Mouse (Mus musculus) embryonic facial prominence, embryonic 14.5 days (tissue): ENCODE measurements at regions not wholly inside any gene's neighbourhood (a gene's known extent, or its start where the extent isn't known, plus 50 kb on each side); places are given as distances from the start of the nearest gene placed in this dataset.
A peak's percentile ranks its signal among the peaks of the same experiment; 100 is the strongest.

Source experiments
- ATAC-seq: fragments of 200-750 bp; cut with Nextera tagmentation; 2 replicates; pipeline ENCODE4 v1.8.0; 2017; ENCODE audit warnings: low read depth, moderate number of reproducible peaks, moderate TSS enrichment
- DNase-seq: peaks from one replicate; pipeline ENCODE4 v3.0.0-alpha.2; 2015; ENCODE audit warnings: low spot score
- H3K27ac ChIP-seq: fragments of 300-500 bp; sonication (generic); replicated peaks from 2 replicates; pipeline ENCODE4 v1.5.1; 2014; ENCODE audit warnings: low read depth, mild to moderate bottlenecking, low read length, moderate library complexity
- H3K27me3 ChIP-seq: fragments of 300-500 bp; sonication (generic); replicated peaks from 2 replicates; pipeline ENCODE4 v1.6.1; 2014; ENCODE audit warnings: low read length; ENCODE audit not compliant: control insufficient read depth, insufficient read depth
- H3K36me3 ChIP-seq: fragments of 300-500 bp; sonication (generic); 2 replicates; pipeline ENCODE4 v1.6.1; 2014; ENCODE audit warnings: low read length, mixed read lengths; ENCODE audit not compliant: control insufficient read depth, insufficient read depth
- H3K4me1 ChIP-seq: fragments of 300-500 bp; sonication (generic); 2 replicates; pipeline ENCODE4 v1.6.1; 2014; ENCODE audit warnings: antibody characterized with exemption, low read length; ENCODE audit not compliant: control insufficient read depth, insufficient read depth
- H3K4me2 ChIP-seq: fragments of 300-500 bp; sonication (generic); 2 replicates; pipeline ENCODE4 v1.6.1; 2014; ENCODE audit warnings: low read depth, mild to moderate bottlenecking, low read length, moderate library complexity, mixed read lengths
- H3K4me3 ChIP-seq: fragments of 300-500 bp; sonication (generic); 2 replicates; pipeline ENCODE4 v1.5.1; 2014; ENCODE audit warnings: low read depth, mild to moderate bottlenecking, low read length
- H3K9ac ChIP-seq: fragments of 300-500 bp; sonication (generic); 2 replicates; pipeline ENCODE4 v1.6.1; 2014; ENCODE audit warnings: low read depth, mild to moderate bottlenecking, low read length, moderate library complexity, mixed read lengths
- H3K9me3 ChIP-seq: fragments of 300-500 bp; sonication (generic); 2 replicates; pipeline ENCODE4 v1.6.1; 2016; ENCODE audit warnings: low read length; ENCODE audit not compliant: control insufficient read depth
- WGBS: fragments of 180-500 bp; shearing (Covaris S2); extraction: QIAGEN DNeasy Blood & Tissue Kit; methylation state at CpG from one replicate; pipeline ENCODE4 v1.1.7; 2014; 5-methylcytosine and 5-hydroxymethylcytosine counted together

DNA sequence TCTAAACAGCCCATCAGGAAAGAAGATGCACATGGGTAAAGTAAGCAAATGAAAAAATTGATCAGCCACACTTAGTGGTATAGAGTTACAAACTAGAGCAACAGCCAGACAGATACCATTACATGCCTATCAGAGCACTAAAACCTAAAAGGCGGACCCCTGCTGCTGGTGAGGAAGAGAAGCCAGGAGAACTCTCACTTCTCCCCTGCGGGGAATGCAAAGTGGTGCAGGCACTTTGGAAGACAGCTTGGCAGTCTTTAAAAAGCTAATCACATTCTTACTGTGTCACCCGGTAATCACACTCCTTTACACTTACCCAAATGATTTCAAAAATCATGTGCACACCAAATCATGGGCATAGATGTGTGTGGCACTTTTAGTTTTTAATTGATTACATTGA is 204.8 kb upstream of the B3gat1 start:
- DNase-seq, result peak; percentile 19
- Histone ChIP-seq H3K4me2 (no peak overlapping the region), H3K9ac (no peak overlapping the region), H3K4me3 (no peak overlapping the region), H3K4me1 (peaks cover 8% of the 10 kb centered on the region; the same call in 1 of the 2 replicates), H3K27ac (no peak overlapping the region), H3K9me3 (no peaks in the 10 kb centered on the region), H3K27me3 (no peaks in the 10 kb centered on the region), H3K36me3 (no peaks in the 10 kb centered on the region)
- no peak for ATAC-seq
- WGBS, result 2% methylated on average over 3 of the region's 3 CpGs

DNA sequence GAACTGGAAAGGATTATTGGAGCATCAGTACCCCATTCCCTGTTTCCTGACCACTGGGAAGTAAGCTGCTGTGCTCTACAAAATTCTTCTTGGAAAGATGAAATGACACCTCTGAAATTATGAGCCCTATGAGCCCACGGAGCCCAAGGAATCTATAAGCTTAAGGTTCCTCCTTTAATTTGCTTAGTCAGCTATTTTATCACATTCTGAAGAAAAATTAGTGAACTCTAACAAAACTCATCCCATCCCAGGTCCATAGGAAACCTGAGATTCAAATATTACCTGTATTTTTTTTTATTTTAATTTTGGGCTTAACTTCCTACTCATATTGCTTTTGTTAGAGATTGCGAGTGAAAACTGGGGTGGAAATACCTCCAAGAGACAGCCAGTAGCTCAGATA is 194.5 kb upstream of the B3gat1 start:
- no peaks in the 10 kb centered on the region for H3K9me3 ChIP-seq
- no peaks in the 10 kb centered on the region for H3K4me1 ChIP-seq
- no peaks in the 10 kb centered on the region for H3K27me3 ChIP-seq
- DNase-seq, result no peak
- H3K9ac ChIP-seq, result no peak overlapping the region
- 81% methylated on average over 2 of the region's 2 CpGs for WGBS
- H3K4me2 ChIP-seq, result no peak overlapping the region
- no peak for ATAC-seq
- no peak overlapping the region for H3K27ac ChIP-seq
- no peaks in the 10 kb centered on the region for H3K36me3 ChIP-seq
- no peak overlapping the region for H3K4me3 ChIP-seq

DNA sequence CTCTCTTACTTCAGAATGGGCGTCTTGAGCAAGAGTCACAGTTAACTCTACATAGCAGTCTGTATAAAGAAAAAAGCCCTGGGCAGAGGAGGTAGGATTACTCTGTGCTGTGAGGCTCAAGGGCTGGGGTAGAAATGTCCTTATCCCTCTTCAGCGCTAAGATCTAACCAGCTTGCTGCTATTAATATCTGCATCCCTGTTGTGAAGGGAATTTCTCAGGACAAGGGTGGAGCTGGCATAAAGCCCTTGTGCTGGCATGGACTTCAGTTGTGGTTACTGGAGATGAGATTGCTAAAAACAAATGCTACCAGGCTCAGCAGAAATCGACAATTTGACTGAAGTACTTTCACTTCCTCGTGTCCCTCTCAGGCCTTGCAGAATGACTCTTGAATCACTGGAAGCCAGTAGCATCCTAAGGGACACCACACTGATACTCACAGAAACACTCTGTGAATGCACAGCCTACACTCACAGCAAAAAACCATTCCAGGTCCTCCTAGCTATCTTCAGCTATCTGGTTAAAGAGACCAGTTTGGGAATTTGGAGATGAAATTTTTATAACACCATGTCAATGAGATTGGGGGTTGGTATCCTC is 185.1 kb upstream of the B3gat1 start:
- WGBS, result 65% methylated on average over 4 of the region's 4 CpGs
- Histone ChIP-seq H3K27me3 (no peaks in the 10 kb centered on the region), H3K4me3 (no peak overlapping the region), H3K9me3 (no peaks in the 10 kb centered on the region), H3K4me2 (no peak overlapping the region), H3K36me3 (no peaks in the 10 kb centered on the region), H3K9ac (no peak overlapping the region), H3K27ac (no peak overlapping the region), H3K4me1 (no peaks in the 10 kb centered on the region)
- ATAC-seq (no peak), DNase-seq (no peak)

DNA sequence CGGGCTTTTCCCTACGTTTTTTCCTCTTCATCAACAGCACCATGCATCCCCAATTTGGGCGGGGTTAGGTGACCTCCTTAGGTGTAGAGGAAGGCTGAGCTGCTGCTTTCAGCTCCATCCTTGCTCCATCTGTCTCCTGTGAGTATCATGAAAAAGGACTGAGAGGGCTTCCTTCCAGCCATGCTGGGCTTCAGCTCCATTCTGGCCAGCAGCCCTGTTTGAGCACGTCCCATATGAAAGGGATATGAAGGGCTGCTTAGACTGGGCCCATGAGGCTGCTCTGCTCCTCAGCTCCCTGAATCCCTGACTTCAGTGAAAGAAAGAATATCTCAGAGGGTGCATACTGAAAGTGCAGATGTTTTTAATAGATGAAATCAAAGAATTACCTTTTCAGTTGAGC is 184.4 kb upstream of the B3gat1 start:
- DNase-seq (no peak), ATAC-seq (no peak)
- WGBS, result 74% methylated on average over 4 of the region's 4 CpGs
- Histone ChIP-seq H3K4me2 (no peak overlapping the region), H3K4me3 (no peak overlapping the region), H3K4me1 (no peaks in the 10 kb centered on the region), H3K9me3 (no peaks in the 10 kb centered on the region), H3K9ac (no peak overlapping the region), H3K36me3 (no peaks in the 10 kb centered on the region), H3K27me3 (no peaks in the 10 kb centered on the region), H3K27ac (no peak overlapping the region)

DNA sequence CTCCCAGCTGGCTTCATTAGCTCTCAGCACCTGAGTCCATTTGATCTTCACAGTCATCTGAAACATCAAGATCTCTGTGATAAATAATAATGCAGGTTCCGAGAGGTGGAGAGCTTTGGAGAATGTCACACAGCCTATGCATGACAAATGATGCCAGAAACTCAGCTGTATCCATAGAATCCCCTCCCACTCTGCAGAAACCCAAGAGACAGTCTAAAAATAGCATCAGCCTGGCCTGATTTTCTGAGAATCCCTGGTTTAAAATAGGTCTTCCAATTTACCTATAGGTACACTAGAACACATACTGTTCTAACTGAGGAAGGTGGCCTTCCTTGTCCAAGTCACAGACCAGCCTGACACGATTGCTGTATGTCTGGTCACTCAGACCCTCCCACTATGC is 184.0 kb upstream of the B3gat1 start:
- Histone ChIP-seq H3K27me3 (no peaks in the 10 kb centered on the region), H3K4me1 (no peaks in the 10 kb centered on the region), H3K9ac (no peak overlapping the region), H3K36me3 (no peaks in the 10 kb centered on the region), H3K9me3 (no peaks in the 10 kb centered on the region), H3K4me2 (no peak overlapping the region), H3K27ac (no peak overlapping the region), H3K4me3 (no peak overlapping the region)
- no peak for DNase-seq
- no peak for ATAC-seq
- WGBS, result 75% methylated on average over 2 of the region's 2 CpGs

DNA sequence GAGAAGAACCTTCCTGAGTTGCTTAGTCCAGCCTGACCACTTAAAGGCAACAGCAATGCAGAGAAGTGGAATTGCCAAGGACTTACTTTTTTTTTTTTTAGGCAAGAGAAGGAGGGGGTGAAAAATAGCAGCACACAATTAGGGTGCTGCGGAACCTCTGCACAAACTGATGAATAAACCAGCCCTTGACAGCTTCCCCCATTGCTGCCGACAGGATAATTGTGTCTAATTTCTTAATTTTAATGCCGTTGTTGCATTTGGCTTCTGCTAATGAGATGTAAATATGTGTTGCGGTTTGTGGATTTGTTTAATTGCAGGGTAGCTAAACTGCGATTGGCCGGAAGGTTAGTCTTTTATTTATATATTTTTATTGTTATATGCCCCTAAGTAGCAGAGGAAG is 157.5 kb upstream of the B3gat1 start:
- H3K4me2 ChIP-seq, result no peak overlapping the region
- ATAC-seq (no peak), DNase-seq (no peak)
- no peaks in the 10 kb centered on the region for H3K4me1 ChIP-seq
- no peak overlapping the region for H3K9ac ChIP-seq
- H3K27me3 ChIP-seq, result no peaks in the 10 kb centered on the region
- WGBS, result 78% methylated on average over 6 of the region's 6 CpGs
- no peak overlapping the region for H3K4me3 ChIP-seq
- no peak overlapping the region for H3K27ac ChIP-seq
- H3K36me3 ChIP-seq, result no peaks in the 10 kb centered on the region
- no peaks in the 10 kb centered on the region for H3K9me3 ChIP-seq

DNA sequence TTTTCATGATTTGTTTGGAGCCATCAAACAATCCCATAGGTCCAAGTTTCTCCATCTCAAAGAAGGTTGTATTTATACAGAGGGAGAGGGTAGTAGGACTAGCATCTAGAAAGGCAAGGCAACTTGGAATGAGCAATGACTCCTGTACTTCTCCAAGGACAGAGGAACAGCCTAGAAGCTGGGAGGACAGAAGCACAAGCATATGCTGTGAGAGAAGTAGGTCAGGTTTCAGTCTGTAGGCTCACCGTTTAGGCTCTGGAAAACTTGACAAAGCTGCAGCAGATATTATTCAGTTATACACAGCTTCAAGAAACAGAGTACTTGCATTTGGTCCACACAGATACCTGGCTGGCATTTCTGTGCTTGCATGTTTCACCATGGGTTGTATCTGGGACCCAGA is 131.5 kb upstream of the B3gat1 start:
- H3K27me3 ChIP-seq, result no peaks in the 10 kb centered on the region
- H3K9me3 ChIP-seq, result no peaks in the 10 kb centered on the region
- no peak overlapping the region for H3K4me3 ChIP-seq
- DNase-seq (no peak), ATAC-seq (no peak)
- H3K4me1 ChIP-seq, result no peaks in the 10 kb centered on the region
- no peak overlapping the region for H3K4me2 ChIP-seq
- 65% methylated on average over 1 of the region's 1 CpGs for WGBS
- no peaks in the 10 kb centered on the region for H3K36me3 ChIP-seq
- H3K27ac ChIP-seq, result no peak overlapping the region
- no peak overlapping the region for H3K9ac ChIP-seq

DNA sequence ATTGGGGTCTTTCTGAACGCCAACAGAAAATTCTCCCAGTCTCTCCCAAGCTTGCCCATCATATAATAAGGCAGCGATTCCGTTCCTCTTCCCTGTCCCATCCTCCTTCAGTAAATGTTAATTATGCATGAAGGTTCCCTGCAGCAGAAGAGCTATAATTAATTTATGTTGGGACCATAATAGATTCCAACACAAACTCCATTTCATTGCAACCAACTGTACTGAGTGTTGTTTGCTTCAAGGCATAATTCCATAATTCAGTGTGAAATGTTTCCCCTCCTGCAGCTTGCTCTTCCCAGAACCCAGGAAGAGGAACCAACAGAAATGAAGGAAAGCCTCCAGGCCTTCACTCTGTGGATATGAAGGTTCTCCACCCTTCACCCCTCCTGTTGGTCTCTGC is 129.0 kb upstream of the B3gat1 start:
- Histone ChIP-seq H3K4me3 (no peak overlapping the region), H3K9ac (no peak overlapping the region), H3K4me1 (no peaks in the 10 kb centered on the region), H3K27ac (no peak overlapping the region), H3K4me2 (no peak overlapping the region), H3K9me3 (no peaks in the 10 kb centered on the region), H3K36me3 (no peaks in the 10 kb centered on the region), H3K27me3 (no peaks in the 10 kb centered on the region)
- DNase-seq (no peak), ATAC-seq (no peak)
- WGBS, result 80% methylated on average over 3 of the region's 3 CpGs

DNA sequence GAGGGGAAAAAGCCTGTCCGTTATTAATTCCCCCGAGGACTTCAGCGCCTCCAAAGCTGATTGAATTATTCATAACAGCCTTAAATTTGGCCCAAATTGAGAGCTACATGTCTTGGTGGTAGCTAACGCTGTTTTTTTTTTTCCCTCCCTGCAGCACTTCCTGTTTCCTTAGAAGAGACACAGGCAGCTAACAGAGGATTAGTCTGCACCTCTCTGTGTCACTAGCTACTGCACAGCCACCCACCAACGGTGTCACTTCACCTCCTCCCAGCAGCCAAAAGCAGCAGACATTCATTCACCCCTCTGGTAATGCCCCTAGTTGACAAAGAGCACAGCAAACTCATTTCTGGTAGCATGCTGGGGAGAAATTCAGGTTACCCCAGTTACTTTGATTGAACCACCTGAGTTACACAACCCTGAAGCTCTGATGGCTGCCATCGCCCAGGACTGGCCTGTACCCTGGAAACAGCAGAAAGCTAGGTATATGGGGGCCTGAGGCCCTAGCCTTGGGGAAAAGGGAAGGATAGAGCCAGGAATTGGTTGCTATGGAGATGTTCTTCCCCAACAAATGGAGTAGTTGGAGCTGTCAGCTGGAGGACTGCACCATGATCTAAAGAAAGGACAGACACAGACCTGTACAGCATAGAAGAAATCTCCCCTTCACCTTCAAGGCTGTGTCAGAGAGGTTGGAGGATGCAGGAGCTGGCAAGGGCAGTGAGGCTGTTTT is 121.7 kb upstream of the B3gat1 start:
- ATAC-seq, result no peak
- 54% methylated on average over 6 of the region's 6 CpGs for WGBS
- H3K4me2 ChIP-seq, result no peak overlapping the region

More for the DNA sequence above, 121.7 kb upstream of the B3gat1 start:
- Histone ChIP-seq H3K27me3 (no peaks in the 10 kb centered on the region), H3K9ac (no peak overlapping the region), H3K27ac (no peak overlapping the region), H3K4me3 (no peak overlapping the region), H3K36me3 (no peaks in the 10 kb centered on the region), H3K4me1 (no peaks in the 10 kb centered on the region), H3K9me3 (no peaks in the 10 kb centered on the region)
- DNase-seq, result no peak
